Comparison of ENCODE assay signal across 13 mouse cellular contexts in the genomic region with DNA sequence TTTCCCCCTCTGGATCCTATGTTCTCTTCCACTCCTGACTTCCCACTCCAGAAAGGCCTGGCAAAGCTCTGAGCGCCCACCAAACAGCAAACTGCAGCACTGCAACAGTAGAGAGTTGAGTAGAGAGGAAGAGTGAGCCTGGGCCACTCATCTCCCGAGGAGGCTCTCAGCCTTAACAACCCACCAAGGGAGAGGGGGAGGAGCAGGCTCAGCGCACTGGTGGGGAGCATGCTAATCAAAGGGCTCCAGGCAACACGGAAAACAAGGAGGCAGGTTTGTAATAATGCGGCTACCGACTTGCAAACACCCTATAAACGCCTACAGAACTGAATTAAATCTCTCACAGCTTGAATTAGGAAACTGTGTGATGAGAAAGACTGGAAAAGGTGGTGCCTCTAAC. TPM values are rescaled to one million over a fixed set of nuclear protein-coding genes. Genes with fewer than 3 reads are reported as not detected.
A peak's percentile ranks its signal among the peaks of the same experiment; 100 is the strongest.
DNase-seq lines count a peak whose midpoint lies in the region; ATAC-seq and TF ChIP-seq lines count a peak whose summit lies in the region.
"Had no signal": no experiment of that assay in that cellular context is flagged by ENCODE, and none has a peak within 500 bp of the region (broad histone marks: within the 10 kb centered on the region; RNA-seq: fewer than 3 reads in every experiment).

No protein-coding gene starts in this region.

- no peak overlapping the region for H3K4me3 ChIP-seq in forebrain, embryonic 12.5 days (replicated peaks)
- no peak overlapping the region for H3K4me3 ChIP-seq in limb, embryonic 12.5 days (replicated peaks)

- no peaks in the 10 kb centered on the region for H3K36me3 ChIP-seq in forebrain, embryonic 12.5 days (replicated peaks)
- H3K36me3 ChIP-seq in limb, embryonic 12.5 days: no peaks in the 10 kb centered on the region

- H3K27me3 ChIP-seq in forebrain, embryonic 12.5 days: peaks cover 4% of the 10 kb centered on the region; the same call in 1 of the 2 replicates
- H3K27me3 ChIP-seq in limb, embryonic 12.5 days: no peaks in the 10 kb centered on the region

- H3K27ac ChIP-seq in forebrain, embryonic 12.5 days: peak overlapping the region; percentile 53
- peak overlapping the region; percentile 36 for H3K27ac ChIP-seq in limb, embryonic 12.5 days

- no peaks in the 10 kb centered on the region for H3K9me3 ChIP-seq in forebrain, embryonic 12.5 days
- H3K9me3 ChIP-seq in limb, embryonic 12.5 days: no peaks in the 10 kb centered on the region

- peaks cover 84% of the 10 kb centered on the region for H3K4me1 ChIP-seq in forebrain, embryonic 12.5 days
- peaks cover 91% of the 10 kb centered on the region for H3K4me1 ChIP-seq in limb, embryonic 12.5 days (replicated peaks)

- WGBS in forebrain, embryonic 12.5 days: 7% methylated on average over 7 of the region's 7 CpGs
- 3% methylated on average over 7 of the region's 7 CpGs for WGBS in limb, embryonic 12.5 days

- ATAC-seq in forebrain, embryonic 12.5 days (ENCODE audit: low FRiP score): peak; percentile 68
- no peak for ATAC-seq in limb, embryonic 12.5 days (ENCODE audit: insufficient number of reproducible peaks, insufficient read depth, low FRiP score, low TSS enrichment, low read depth)
- ATAC-seq: intestine, embryonic 16.5 days had no signal

- DNase-seq in R1 (ENCODE audit: low read depth, low spot score): peak; percentile 43
- peak; percentile 79 for DNase-seq in brain, embryonic 14.5 days (ENCODE audit: low read depth)
- no peak for DNase-seq in right cerebral cortex, adult 2 months (ENCODE audit: low spot score in 2 of 2)
- no peak for DNase-seq in layer of hippocampus, adult 9-11 months
- no peak for DNase-seq in lung, postnatal 36 days
- DNase-seq: cerebellum, postnatal 25 days; heart, adult 11 months; lung, postnatal 10 days; right cerebral cortex, adult 18-20 months; thymus, postnatal 25 days had no signal

- no peak overlapping the region for H3K9ac ChIP-seq in forebrain, embryonic 12.5 days
- H3K9ac ChIP-seq in limb, embryonic 12.5 days (replicated peaks): 0 out of 2 replicates have a peak overlapping the region, but pooled peaks have one; percentile 2

- 0 out of 2 replicates have a peak overlapping the region, but pooled peaks have one; percentile 8 for H3K4me2 ChIP-seq in forebrain, embryonic 12.5 days
- H3K4me2 ChIP-seq in limb, embryonic 12.5 days: peak overlapping the region; percentile 42

- TF ChIP-seq CTCF in brain, embryonic 14.5 days (IDR thresholded peaks at IDR 0.05; ENCODE audit: borderline replicate concordance, extremely low read depth, insufficient read depth, insufficient read length): no peak

- TF ChIP-seq POLR2A in brain, embryonic 14.5 days (IDR thresholded peaks at IDR 0.05; ENCODE audit: borderline replicate concordance, extremely low read depth, insufficient read depth, insufficient read length, poor library complexity, severe bottlenecking): no peak

RNA-seq across cellular contexts. Expression of a gene that starts 42.6 kb away (rescaled TPM):
- 45.4 and 52.0 TPM in 2 replicates for polyA plus RNA-seq in brain, embryonic 14.5 days (2012; rRNA removed)
- 33.2 and 37.2 TPM in 2 replicates for polyA plus RNA-seq in forebrain, embryonic 12.5 days (2016; fragmentation: Nextera tagmentation; extraction: Ambion mirVana)
- 18.6 and 20.2 TPM in 2 replicates for polyA plus RNA-seq in limb, embryonic 12.5 days (2016; fragmentation: Nextera tagmentation; extraction: Ambion mirVana)

Comparison
In these comparisons a context has a peak if more than half of its experiments do, and no peak if none do; other contexts are left out.
1. DNase-seq: peak in R1 (single experiment) and brain, embryonic 14.5 days (single experiment); none in right cerebral cortex, adult 2 months (0 of 2), layer of hippocampus, adult 9-11 months (single experiment) and lung, postnatal 36 days (single experiment).